Mouse (Mus musculus) embryo, embryonic 11.5 days (tissue): ENCODE results near the gene Tubb2b.
"Not testable (repeated sequence)": the region's sequence is repeated elsewhere in the genome, so short reads cannot be mapped to it uniquely, and the experiment has no call there.

Experiments used
- DNase-seq: peaks from one replicate; pipeline ENCODE4 v3.0.0-alpha.2; 2012; ENCODE audit warnings: low read depth, low spot score

The Tubb2b gene

GRCm38 (mm10) chr13:34106999-34107398 lies 23.3 kb downstream of the Tubb2b start:
- DNase-seq, result no peak

DNA sequence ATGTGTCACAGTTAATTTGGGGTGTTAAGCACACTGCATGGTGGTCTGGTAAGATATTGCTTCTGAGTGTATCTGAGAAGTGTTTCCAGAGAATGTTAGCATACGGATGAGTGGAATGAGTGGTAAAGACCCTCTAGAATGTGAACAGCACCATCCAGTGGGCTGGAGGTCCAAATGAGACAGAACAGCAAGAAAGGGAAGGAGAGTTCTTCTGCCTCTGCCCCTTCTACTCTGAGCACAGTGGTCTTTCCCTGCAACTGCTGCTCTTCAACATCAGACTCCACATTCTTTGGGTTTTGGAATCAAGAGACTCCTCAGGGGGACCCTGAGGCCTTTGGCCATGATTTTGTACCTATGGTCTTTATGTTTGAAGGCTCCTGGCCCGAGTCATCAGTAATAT lies 24.0 kb downstream of the Tubb2b start:
- DNase-seq, result no peak

GRCm38 (mm10) chr13:34105364-34105763 lies 24.9 kb downstream of the Tubb2b start:
- no peak for DNase-seq

DNA sequence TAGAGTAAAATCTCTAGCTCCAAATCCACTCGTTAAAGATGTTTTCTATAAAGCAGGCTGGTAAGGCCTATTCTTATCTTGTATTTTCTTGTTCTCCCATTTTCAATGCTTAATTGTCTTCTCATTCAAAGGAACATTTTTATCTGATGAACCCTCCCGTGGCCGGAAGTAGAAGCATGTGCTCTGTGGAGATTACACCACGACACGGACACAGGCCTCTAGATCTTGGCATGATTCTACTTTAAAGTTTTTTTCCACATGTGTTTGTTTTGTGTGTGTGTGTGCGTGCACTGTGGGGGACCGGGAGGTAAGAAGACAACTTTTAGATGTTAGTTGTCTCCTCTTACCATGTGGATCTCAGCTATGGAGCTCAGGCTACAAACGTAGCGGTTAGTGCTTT lies 28.4 kb downstream of the Tubb2b start:
- DNase-seq, result no peak

DNA sequence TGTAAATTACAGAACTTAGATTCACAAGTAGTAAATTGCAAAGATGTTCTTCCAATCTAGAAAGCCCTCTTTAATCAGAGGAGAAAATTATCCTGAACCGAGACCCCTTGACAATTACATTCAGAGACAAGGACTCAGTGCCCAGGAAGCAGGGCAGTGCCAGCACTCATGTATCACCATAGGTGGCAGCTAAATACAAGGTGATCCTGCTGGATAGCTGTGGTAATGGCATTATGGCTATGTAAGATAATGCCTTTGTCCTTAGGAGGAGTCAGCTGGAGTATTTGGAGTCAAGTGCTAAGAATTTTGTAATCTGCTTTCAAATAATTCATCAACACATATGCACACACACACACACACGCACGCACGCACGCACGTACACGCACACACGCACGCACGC lies 29.0 kb downstream of the Tubb2b start:
- no peak for DNase-seq

DNA sequence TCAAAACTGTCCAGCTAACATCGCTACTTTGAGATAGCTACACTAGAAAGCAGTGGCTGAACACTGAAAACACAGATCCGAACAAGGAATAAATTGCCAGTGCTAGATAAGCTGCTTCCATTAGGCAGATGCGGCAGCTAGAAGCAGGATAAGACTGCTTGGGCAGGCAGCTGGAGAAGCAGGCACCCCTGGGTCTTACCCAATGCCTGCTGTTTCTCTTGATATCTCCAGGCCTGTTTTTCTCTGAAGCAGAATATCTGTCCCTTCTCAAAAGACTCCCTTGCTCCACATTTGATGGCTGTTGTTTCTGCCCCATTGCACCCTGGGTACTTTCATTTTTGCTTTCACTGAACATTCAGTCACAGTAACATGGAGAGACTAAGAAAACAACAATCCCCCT lies 29.5 kb downstream of the Tubb2b start:
- no peak for DNase-seq

- DNase-seq, result no peak
These were observed 33.2 kb downstream of the Tubb2b start for GRCm38 (mm10) chr13:34097086-34097485.

- no peak for DNase-seq
These were observed 33.8 kb downstream of the Tubb2b start for GRCm38 (mm10) chr13:34096455-34096854.

DNA sequence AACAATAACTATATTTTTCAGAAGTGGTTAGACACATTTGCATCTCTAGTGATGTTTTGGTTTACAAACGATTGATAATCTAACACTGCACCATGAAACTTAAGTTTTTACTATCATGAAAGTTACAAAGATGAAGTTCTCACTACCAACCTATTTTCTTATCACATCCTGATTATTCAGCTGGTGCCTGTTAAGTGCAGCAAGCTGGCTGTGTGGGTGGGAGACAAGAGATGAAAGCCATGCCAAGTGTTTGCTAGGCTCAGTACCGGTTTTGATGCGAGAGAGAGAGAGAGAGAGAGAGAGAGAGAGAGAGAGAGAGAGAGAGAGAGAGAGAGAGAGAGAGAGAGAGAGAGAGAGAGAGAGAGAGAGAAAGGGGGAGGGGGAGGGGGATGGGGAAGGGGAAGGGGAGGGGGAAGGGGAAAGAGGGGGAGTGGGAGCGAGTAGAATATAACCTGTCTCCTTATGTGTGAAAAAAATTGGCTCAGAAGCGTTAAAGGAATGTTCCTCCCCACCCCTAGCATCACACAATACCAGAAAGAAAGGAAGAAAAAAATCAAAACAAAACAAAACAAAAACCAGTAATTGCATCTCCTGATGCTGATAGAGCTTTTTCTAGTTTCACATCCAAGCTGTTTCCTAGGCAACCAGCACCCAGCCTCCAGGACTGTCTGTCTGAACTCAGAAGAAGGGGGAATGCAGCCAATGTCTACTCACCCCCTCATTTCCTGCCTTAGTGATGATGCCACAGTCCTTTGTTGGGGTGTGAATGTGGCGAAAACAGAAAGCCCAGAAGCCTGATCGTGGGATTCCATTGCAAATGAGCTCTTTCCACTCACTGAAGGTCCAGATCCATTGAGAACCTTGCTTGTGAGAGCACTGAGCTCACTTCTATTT lies 34.5 kb downstream of the Tubb2b start:
- DNase-seq, result no peak

GRCm38 (mm10) chr13:34089358-34089757 lies 40.9 kb downstream of the Tubb2b start:
- DNase-seq, result no peak

DNA sequence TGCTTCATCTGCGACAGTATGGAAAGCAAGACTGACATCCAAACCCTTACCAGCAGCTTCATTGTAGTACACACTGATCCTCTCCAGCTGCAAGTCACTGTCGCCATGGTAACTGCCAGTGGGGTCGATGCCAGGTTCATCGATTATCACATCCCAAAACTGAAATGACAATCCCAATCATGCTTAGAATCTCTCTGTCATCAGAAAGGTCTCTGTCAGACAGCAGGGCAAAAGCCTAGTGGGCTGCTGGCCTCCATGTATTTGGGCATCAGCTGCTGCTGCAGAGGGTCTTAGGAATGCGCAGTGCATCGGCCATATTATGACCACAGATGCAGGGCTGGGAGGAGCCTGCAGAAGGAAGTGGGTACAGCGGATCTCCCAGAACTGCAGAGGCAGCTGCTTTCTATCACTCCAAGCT lies 41.4 kb downstream of the Tubb2b start:
- no peak for DNase-seq

- DNase-seq, result not testable (repeated sequence)
These were observed 42.0 kb downstream of the Tubb2b start for GRCm38 (mm10) chr13:34088201-34088649.

DNA sequence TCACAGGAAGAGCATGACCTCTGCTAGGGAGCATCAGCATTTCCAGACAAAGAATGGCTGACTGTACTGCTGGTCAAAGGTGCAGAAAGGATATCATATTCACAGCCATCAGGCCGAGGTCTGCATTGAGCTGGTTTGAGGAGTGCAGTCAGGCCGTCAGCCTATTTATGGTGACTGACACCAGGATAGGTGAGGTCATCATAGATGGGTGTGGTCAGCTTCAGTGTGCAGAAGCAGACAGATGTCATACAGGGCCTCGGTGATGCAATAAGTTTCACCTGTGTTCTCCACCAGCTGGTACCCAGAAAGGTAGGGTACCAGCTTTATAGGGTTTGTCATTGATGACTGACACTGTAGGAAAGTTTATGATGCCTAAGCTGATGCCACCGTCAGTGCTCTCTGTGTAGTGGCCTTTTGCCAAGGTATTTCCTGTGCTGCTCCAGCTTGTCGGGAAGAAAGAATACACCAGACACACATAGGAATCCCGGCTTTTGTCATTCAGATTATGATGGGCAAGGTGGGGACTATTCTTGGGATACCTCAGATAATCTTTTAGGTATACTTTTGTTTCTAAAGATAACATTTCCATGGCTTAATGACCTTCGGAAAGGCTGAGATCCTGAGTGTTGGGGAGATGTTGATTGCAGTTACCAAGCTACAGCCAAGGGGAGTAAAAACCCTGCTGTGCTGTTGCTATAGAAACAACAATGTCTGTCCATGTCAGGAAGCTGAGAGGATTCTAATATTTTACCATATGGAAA lies 43.0 kb downstream of the Tubb2b start:
- DNase-seq, result no peak

DNA sequence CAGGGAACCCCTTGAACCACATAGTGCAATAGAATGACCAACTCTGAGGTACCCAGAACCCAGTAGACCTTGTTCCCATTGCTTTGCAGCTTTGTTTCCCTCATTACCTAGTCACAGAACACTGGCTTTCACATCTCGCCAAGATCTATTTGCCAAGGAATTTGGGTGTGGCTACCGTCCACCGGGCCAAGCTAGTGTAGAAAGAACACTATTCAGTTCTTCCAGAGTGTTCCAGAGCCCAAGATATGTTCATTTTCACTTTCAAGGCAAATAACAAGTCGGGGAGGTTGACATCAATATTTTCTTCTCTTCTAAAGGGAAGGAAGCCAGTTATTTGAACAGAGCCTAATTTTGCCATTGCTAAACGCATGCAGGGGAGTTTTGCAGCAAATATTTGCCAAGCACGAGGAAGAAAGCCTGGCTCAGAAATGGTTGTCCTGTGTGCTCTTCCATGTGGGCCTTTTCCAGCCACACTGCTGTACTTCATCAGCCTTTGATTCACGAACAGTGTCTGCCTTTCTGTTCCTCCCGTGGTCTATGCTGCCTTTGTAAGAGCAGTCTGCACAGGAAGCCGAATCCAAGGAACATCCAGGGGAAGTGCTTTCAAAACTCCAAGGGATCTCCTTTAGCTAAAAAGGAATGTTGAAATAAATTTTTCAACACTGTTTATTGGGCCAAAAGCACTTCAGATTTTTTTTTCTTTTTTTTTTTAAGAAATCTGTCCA lies 46.1 kb downstream of the Tubb2b start:
- no peak for DNase-seq

GRCm38 (mm10) chr13:34081926-34082325 lies 48.3 kb downstream of the Tubb2b start:
- no peak for DNase-seq

GRCm38 (mm10) chr13:34079801-34080200 lies 50.5 kb downstream of the Tubb2b start:
- no peak for DNase-seq

DNA sequence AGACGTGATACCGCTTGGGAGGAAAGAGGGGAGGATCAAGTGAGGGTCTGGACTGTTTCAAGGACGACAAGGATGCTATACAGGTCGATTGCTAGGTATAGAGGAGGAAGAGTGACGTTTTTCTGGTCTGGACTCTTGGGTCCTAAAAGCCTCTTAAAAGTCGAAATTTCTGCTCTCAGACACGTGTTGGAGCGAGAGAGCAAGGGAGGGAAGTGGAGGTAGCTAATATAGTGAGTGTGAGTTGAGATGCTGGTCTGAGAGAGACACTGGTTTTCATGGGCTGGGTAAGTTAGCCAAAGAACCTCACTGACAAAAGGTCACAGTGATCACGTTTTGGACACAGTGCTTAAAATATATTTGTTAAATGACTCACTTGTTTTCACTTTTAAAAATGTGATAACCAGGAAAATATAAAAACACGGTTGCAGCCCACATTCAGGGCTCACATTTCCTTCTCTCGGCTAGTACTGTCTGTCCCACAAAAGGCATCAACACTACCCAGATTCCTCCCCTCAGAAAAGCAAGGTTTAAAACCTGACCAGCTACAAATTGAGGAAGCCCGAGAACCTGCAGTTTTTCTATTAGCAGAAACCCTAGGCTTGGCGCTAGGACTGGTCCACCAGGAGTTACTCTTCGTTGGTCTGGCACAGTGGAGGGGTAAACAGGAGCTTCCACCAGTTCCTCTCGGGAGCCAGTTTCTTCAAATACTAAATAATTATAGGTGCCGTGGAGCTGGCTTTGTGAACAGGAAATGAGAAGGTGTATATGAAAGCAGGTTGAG lies 51.6 kb downstream of the Tubb2b start:
- no peak for DNase-seq

- DNase-seq, result peak; percentile 78
These were observed 52.6 kb downstream of the Tubb2b start, which contains the start of gene Tubb2a for GRCm38 (mm10) chr13:34077492-34078271. Tubb2a (minus strand) TSS chr13:34078007.
